Mouse (Mus musculus): ENCODE data around the gene Trnp1. TPM values are rescaled to one million over a fixed set of nuclear protein-coding genes. Genes with fewer than 3 reads are reported as not detected.

Trnp1 gene
- polyA plus RNA-seq (2021; fragmentation: Nextera tagmentation), result 29.0 and 38.4 TPM in 2 replicates
- long read RNA-seq, experiment 1, partial matches to known transcripts, result 0 of 5 reads
- long read RNA-seq, experiment 1, other reads (novel, unspliced or antisense), result 0 of 5 reads
- long read RNA-seq, experiment 2, transcript Trnp1-202 (2 exons, 1,654 nt), result major isoform, 8 of 32 reads
- long read RNA-seq, experiment 2, partial matches to known transcripts, result 0 of 32 reads
- long read RNA-seq, experiment 2, other reads (novel, unspliced or antisense), result 21 of 32 reads

DNA sequence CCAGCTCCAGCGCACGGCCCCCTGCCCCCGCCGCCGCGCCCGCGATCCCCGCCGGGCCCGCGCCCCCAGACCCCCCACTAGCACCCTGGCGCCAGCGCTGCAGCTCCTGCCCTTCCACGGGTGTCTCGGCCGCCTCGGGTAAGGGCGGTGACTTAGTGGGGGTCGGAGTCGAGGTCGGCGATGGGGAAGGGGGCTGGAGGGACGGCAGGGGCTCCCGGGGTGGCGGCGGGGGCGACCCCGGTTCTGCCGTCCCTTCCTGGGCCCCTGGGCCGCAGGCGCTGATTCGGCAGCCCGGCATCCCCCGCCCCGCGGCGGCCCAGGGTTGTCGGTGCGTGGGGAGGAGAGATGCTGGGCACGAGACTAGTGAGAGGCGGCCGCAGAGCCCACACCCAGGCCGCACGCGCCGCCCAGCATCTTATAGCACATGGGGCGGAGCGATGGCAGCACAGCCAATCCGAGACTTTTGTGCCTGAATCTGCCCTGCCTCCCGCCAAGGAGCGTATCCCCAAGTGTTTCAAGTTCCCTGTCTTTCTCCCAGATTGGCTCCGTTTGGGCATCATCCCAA is at the start of gene Trnp1:
Gene Trnp1, minus strand, starts transcription at position 391 of the 565 bp plus-strand sequence.

GRCm38 (mm10) chr4:133545272-133546231 is 47.2 kb upstream of the Trnp1 start, which contains the start of gene Nudc:
Nudc (minus strand) TSS chr4:133545996.

GRCm38 (mm10) chr4:133518601-133519368 is 20.4 kb upstream of the Trnp1 start, which contains the start of gene Kdf1:
Kdf1 (plus strand) TSS chr4:133518963.

GRCm38 (mm10) chr4:133479458-133480184 is 18.7 kb downstream of the Trnp1 start, which contains the start of gene Tent5b:
Tent5b (plus strand) TSS chr4:133480132.

Other genes starting within 250 kb of the Trnp1 start
- 0.96 and 1.3 TPM in 2 replicates for gene Sytl1, start 235.4 kb downstream of the Trnp1 start, polyA plus RNA-seq (2021; fragmentation: Nextera tagmentation)
- 176 and 207 TPM in 2 replicates for gene Tmem222, start 220.8 kb downstream of the Trnp1 start, polyA plus RNA-seq (2021; fragmentation: Nextera tagmentation)
- 5.2 and 15.5 TPM in 2 replicates for gene Wdtc1, start 145.1 kb downstream of the Trnp1 start, polyA plus RNA-seq (2021; fragmentation: Nextera tagmentation)
- gene Slc9a1, start 128.8 kb downstream of the Trnp1 start, polyA plus RNA-seq (2021; fragmentation: Nextera tagmentation), result 6.8 and 10.9 TPM in 2 replicates
- gene Tent5b, start 18.4 kb downstream of the Trnp1 start, polyA plus RNA-seq (2021; fragmentation: Nextera tagmentation), result 0.08 and 0.11 TPM in 2 replicates
- 0.19 and 0.23 TPM in 2 replicates for gene Kdf1, start 20.4 kb upstream of the Trnp1 start, polyA plus RNA-seq (2021; fragmentation: Nextera tagmentation)
- 226 and 295 TPM in 2 replicates for gene Nudc, start 47.4 kb upstream of the Trnp1 start, polyA plus RNA-seq (2021; fragmentation: Nextera tagmentation)
- gene Nr0b2, start 54.8 kb upstream of the Trnp1 start, polyA plus RNA-seq (2021; fragmentation: Nextera tagmentation), result not detected in 2 replicates
- 3.4 and 3.7 TPM in 2 replicates for gene Gpatch3, start 76.2 kb upstream of the Trnp1 start, polyA plus RNA-seq (2021; fragmentation: Nextera tagmentation)
- gene Gpn2, start 85.8 kb upstream of the Trnp1 start, polyA plus RNA-seq (2021; fragmentation: Nextera tagmentation), result 13.8 and 15.4 TPM in 2 replicates
- gene Sfn, start 103.6 kb upstream of the Trnp1 start, polyA plus RNA-seq (2021; fragmentation: Nextera tagmentation), result 0.25 and 0.60 TPM in 2 replicates
- gene Zdhhc18, start 151.6 kb upstream of the Trnp1 start, polyA plus RNA-seq (2021; fragmentation: Nextera tagmentation), result 2.5 and 3.5 TPM in 2 replicates
- gene Pigv, start 174.1 kb upstream of the Trnp1 start, polyA plus RNA-seq (2021; fragmentation: Nextera tagmentation), result 5.5 and 5.6 TPM in 2 replicates